ENCODE assay signal across 8 mouse cellular contexts in genomic region chr7:6383044-6383455, GRCm38 (mm10). TPM values are rescaled to one million over a fixed set of nuclear protein-coding genes. Genes with fewer than 3 reads are reported as not detected.
DNase-seq lines count a peak whose midpoint lies in the region; ATAC-seq and TF ChIP-seq lines count a peak whose summit lies in the region.

Zfp28 (plus strand) TSS chr7:6383295.

- H3K4me1 ChIP-seq in hindbrain, embryonic 14.5 days (replicated peaks; ENCODE audit: control insufficient read depth, insufficient read depth, low read length), result peaks cover 17% of the 10 kb centered on the region; the same call in 1 of the 2 replicates

- H3K27ac ChIP-seq in hindbrain, embryonic 14.5 days, result peak within 1 kb of the TSS; percentile 52

- CTCF ChIA-PET in Patski (lab: Charles Lee), result no interaction called here

- no peaks in the 10 kb centered on the region for H3K9me3 ChIP-seq in hindbrain, embryonic 14.5 days (ENCODE audit: control insufficient read depth, low read length)

- POLR2A ChIA-PET in Patski (lab: Charles Lee), result no interaction called here

- TF ChIP-seq CTCF in Patski (IDR thresholded peaks at IDR 0.05), result no peak

- peak within 1 kb of the TSS; percentile 82 for H3K4me2 ChIP-seq in hindbrain, embryonic 14.5 days (replicated peaks)

- H3K27me3 ChIP-seq in Patski, result no peaks in the 10 kb centered on the region
- no peaks in the 10 kb centered on the region for H3K27me3 ChIP-seq in hindbrain, embryonic 14.5 days (ENCODE audit: control insufficient read depth, insufficient read depth, low read length)

- H3K36me3 ChIP-seq in hindbrain, embryonic 14.5 days (replicated peaks; ENCODE audit: control insufficient read depth, insufficient read depth), result peaks cover 19% of the 10 kb centered on the region

- 0% methylated on average over 28 of the region's 28 CpGs for WGBS in hindbrain, embryonic 14.5 days

- peak; percentile 97 for ATAC-seq in Patski
- peak; percentile 94 for ATAC-seq in hindbrain, embryonic 14.5 days (ENCODE audit: low FRiP score)

- H3K9ac ChIP-seq in hindbrain, embryonic 14.5 days, result peak within 1 kb of the TSS; percentile 79

- in situ Hi-C loops in Patski (cut with MboI; ENCODE audit: low pct_unique_long_range_greater_than_20kb), result no loop called here

- peak within 1 kb of the TSS; percentile 65 for H3K4me3 ChIP-seq in hindbrain, embryonic 14.5 days (replicated peaks; ENCODE audit: low read length)

- peak; percentile 77 for DNase-seq in Patski (ENCODE audit: low read depth, low spot score)
- peak; percentile 95 for DNase-seq in cerebellum, postnatal 14 days
- peak; percentile 85 to 88 for DNase-seq in frontal cortex, postnatal 14 days (ENCODE audit: low spot score in 2 of 2)
- peak; percentile 94 for DNase-seq in hindbrain, embryonic 14.5 days (ENCODE audit: low spot score)
- DNase-seq in layer of hippocampus, postnatal 36 days, result peak; percentile 88 to 89
- peak; percentile 95 for DNase-seq in lung, postnatal 36 days
- peak; percentile 99 for DNase-seq in retina, postnatal 1 day
- DNase-seq in urinary bladder, adult 18-20 months (ENCODE audit: low spot score in 2 of 2), result peak; percentile 88 to 89

RNA-seq across cellular contexts. Expression of gene Zfp28, which starts in this region (rescaled TPM):
- 7.6 TPM for polyA plus RNA-seq in Patski (2021)
- 15.2 and 16.0 TPM in 2 replicates for polyA plus RNA-seq in hindbrain, embryonic 14.5 days (2014; fragmentation: Nextera tagmentation; extraction: Ambion mirVana)
- total RNA-seq in layer of hippocampus, postnatal 36 days (2021), result 10 to 100 TPM in 1 of 2 experiments, 1 to 10 TPM in 1; 6.0 to 12.0 TPM

Comparison
In these comparisons a context has a peak if more than half of its experiments do, and no peak if none do; other contexts are left out.
1. Peak in every context shown above with its lines: DNase-seq, ATAC-seq, H3K4me3 ChIP-seq and H3K27ac ChIP-seq.